Mouse (Mus musculus) heart, embryonic 16.5 days (tissue): ENCODE data around the gene Vmn1r155. TPM values are rescaled to one million over a fixed set of nuclear protein-coding genes. Genes with fewer than 3 reads are reported as not detected.
"Not testable (repeated sequence)": the region's sequence is repeated elsewhere in the genome, so short reads cannot be mapped to it uniquely, and the experiment has no call there.

ENCODE experiments used
- ATAC-seq: fragments of 200-750 bp; cut with Nextera tagmentation; replicated peaks from 2 replicates; pipeline ENCODE4 v1.8.0; 2017; ENCODE audit warnings: moderate number of reproducible peaks; ENCODE audit not compliant: insufficient read depth, low FRiP score; ENCODE audit errors: extremely low read depth
- H3K27ac ChIP-seq: fragments of 300-500 bp; sonication (generic); 2 replicates; pipeline ENCODE4 v1.5.1; 2014; ENCODE audit warnings: mild to moderate bottlenecking, low read length, control low read depth, moderate library complexity
- H3K27me3 ChIP-seq: fragments of 300-500 bp; sonication (generic); 2 replicates; pipeline ENCODE4 v1.6.1; 2014; ENCODE audit warnings: low read length, mixed read lengths; ENCODE audit not compliant: control insufficient read depth, insufficient read depth
- H3K36me3 ChIP-seq: fragments of 300-500 bp; sonication (generic); 2 replicates; pipeline ENCODE4 v1.6.1; 2014; ENCODE audit not compliant: control insufficient read depth, insufficient read depth
- H3K4me1 ChIP-seq: fragments of 300-500 bp; sonication (generic); 2 replicates; pipeline ENCODE4 v1.6.1; 2014; ENCODE audit warnings: low read length, mixed read lengths; ENCODE audit not compliant: control insufficient read depth, insufficient read depth
- H3K4me2 ChIP-seq: fragments of 300-500 bp; sonication (generic); 2 replicates; pipeline ENCODE4 v1.6.1; 2014; ENCODE audit warnings: low read depth, mild to moderate bottlenecking, control low read depth, low read length
- H3K4me3 ChIP-seq: fragments of 300-500 bp; sonication (generic); 2 replicates; pipeline ENCODE4 v1.5.1; 2014; ENCODE audit warnings: mild to moderate bottlenecking, control low read depth, low read length
- H3K9ac ChIP-seq: fragments of 300-500 bp; sonication (generic); 2 replicates; pipeline ENCODE4 v1.6.1; 2014; ENCODE audit warnings: low read length, control low read depth
- H3K9me3 ChIP-seq: fragments of 300-500 bp; sonication (generic); replicated peaks from 2 replicates; pipeline ENCODE4 v1.6.1; 2016; ENCODE audit warnings: low read length; ENCODE audit not compliant: control insufficient read depth
- WGBS: fragments of 180-500 bp; shearing (Covaris S2); extraction: QIAGEN DNeasy Blood & Tissue Kit; methylation state at CpG from one replicate; pipeline ENCODE4 v1.1.7; 2014; 5-methylcytosine and 5-hydroxymethylcytosine counted together
- polyA plus RNA-seq: library from polyadenylated mRNA; unstranded; fragments of >200 nt; fragmentation: Nextera tagmentation; extraction: Ambion mirVana; gene quantifications from 2 replicates; pipeline ENCODE4 v1.2.1, GENCODE M21; 2015

The Vmn1r155 gene
- polyA plus RNA-seq, result not detected in 2 replicates

DNA sequence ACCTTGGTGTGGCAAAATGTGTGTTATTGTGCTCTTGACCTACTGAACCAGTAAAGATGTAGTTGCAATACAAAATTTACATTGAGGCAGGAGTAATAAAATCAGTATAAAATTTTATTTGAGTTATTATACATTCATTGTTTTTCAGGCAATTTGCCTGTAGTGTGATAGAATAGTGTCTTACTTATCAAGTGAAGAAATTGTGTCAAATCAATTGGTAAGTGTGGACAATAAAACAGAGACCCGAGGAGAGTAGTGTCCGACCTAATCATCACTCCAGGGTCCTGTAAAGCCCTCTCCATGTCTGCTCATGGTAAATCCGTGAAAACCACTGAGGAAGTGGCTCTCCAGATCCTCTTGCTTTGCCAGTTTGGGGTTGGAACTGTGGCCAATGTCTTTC lies at the start of gene Vmn1r155:
Gene Vmn1r155 (plus strand): TSS at position 301 of the 400 bp plus-strand sequence.
- H3K27ac ChIP-seq, ATAC-seq, H3K36me3 ChIP-seq, H3K9me3 ChIP-seq, H3K4me1 ChIP-seq, H3K4me3 ChIP-seq, H3K4me2 ChIP-seq, H3K9ac ChIP-seq, H3K27me3 ChIP-seq: not testable (repeated sequence)
- WGBS, result no CpG with 5 or more reads among the region's 3 CpGs

DNA sequence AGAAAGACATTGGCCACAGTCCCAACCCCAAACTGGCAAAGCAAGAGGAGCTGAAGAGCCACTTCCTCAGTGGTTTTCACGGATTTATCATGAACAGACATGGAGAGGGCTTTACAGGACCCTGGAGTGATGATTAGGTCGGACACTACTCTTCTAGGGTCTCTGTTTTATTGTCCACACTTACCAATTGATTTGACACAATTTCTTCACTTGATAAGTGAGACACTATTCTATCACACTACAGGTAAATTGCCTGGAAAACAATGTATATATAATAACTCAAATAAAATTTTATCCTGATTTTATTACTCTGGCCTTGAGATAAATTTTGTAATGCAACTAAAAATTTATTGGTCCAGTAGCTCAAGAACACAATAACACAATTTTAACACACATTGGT lies 34.4 kb downstream of the Vmn1r155 start, which contains the start of gene Gm8693:
Gene Gm8693 (minus strand): TSS at position 101 of the 400 bp plus-strand sequence.
- WGBS, result no CpG with 5 or more reads among the region's 2 CpGs
- H3K27me3 ChIP-seq, ATAC-seq, H3K4me3 ChIP-seq, H3K9ac ChIP-seq, H3K4me2 ChIP-seq, H3K27ac ChIP-seq, H3K36me3 ChIP-seq, H3K4me1 ChIP-seq, H3K9me3 ChIP-seq: not testable (repeated sequence)

Other genes starting within 250 kb of the Vmn1r155 start
- not detected in 2 replicates for gene Vmn1r148, start 244.4 kb upstream of the Vmn1r155 start, polyA plus RNA-seq
- gene Vmn1r149, start 219.8 kb upstream of the Vmn1r155 start, polyA plus RNA-seq, result not detected in 2 replicates
- gene Gm10665, start 193.9 kb upstream of the Vmn1r155 start, polyA plus RNA-seq, result not detected in 2 replicates
- not detected in 2 replicates for gene Vmn1r151, start 158.3 kb upstream of the Vmn1r155 start, polyA plus RNA-seq
- not detected in 2 replicates for gene Vmn1r152, start 135.1 kb upstream of the Vmn1r155 start, polyA plus RNA-seq
- not detected in 2 replicates for gene Gm8677, start 123.1 kb upstream of the Vmn1r155 start, polyA plus RNA-seq
- gene Gm4201, start 92.7 kb upstream of the Vmn1r155 start, polyA plus RNA-seq, result not detected in 2 replicates
- gene Gm4565, start 69.9 kb upstream of the Vmn1r155 start, polyA plus RNA-seq, result not detected in 2 replicates
- not detected in 2 replicates for gene Gm8693, start 34.3 kb downstream of the Vmn1r155 start, polyA plus RNA-seq
- gene Gm4567, start 61.7 kb downstream of the Vmn1r155 start, polyA plus RNA-seq, result not detected in 2 replicates
- gene Vmn1r157, start 103.7 kb downstream of the Vmn1r155 start, polyA plus RNA-seq, result not detected in 2 replicates
- gene Vmn1r158, start 132.8 kb downstream of the Vmn1r155 start, polyA plus RNA-seq, result not detected in 2 replicates
- not detected in 2 replicates for gene Vmn1r159, start 185.6 kb downstream of the Vmn1r155 start, polyA plus RNA-seq
- not detected in 2 replicates for gene Vmn1r160, start 213.2 kb downstream of the Vmn1r155 start, polyA plus RNA-seq